Mouse (Mus musculus): Measurements from ENCODE around the gene Creld1. TPM values are rescaled to one million over a fixed set of nuclear protein-coding genes. Genes with fewer than 3 reads are reported as not detected.

The Creld1 gene
- total RNA-seq, 2 experiments from 2014 or later = 42.1 to 45.1 TPM

GRCm38 (mm10) chr6:113469432-113469831 lies 13.7 kb upstream of the Creld1 start:
- peak; percentile 74 for DNase-seq (ENCODE audit: low spot score)

GRCm38 (mm10) chr6:113471297-113471936 lies 11.7 kb upstream of the Creld1 start, which contains the start of gene Il17rc:
TSS of gene Il17rc (plus strand) at chr6:113471427.
- peak; percentile 67 for DNase-seq (ENCODE audit: low spot score)

- no peak for DNase-seq (ENCODE audit: low spot score)
Observed at GRCm38 (mm10) chr6:113472061-113472460, 11.0 kb upstream of the Creld1 start.

- DNase-seq (ENCODE audit: low spot score) = no peak
Observed at GRCm38 (mm10) chr6:113473246-113473645, 9.9 kb upstream of the Creld1 start.

GRCm38 (mm10) chr6:113473715-113474114 lies 9.4 kb upstream of the Creld1 start:
- no peak for DNase-seq (ENCODE audit: low spot score)

GRCm38 (mm10) chr6:113477353-113477752 lies 5.7 kb upstream of the Creld1 start:
- no peak for DNase-seq (ENCODE audit: low spot score)

- DNase-seq (ENCODE audit: low spot score) = no peak
Observed at GRCm38 (mm10) chr6:113478906-113479305, 4.2 kb upstream of the Creld1 start.

- DNase-seq (ENCODE audit: low spot score) = no peak
Observed at GRCm38 (mm10) chr6:113480555-113481373, 2.3 kb upstream of the Creld1 start.

- peak; percentile 38 for DNase-seq (ENCODE audit: low spot score)
Observed at GRCm38 (mm10) chr6:113482477-113483099, 509 bp upstream of the Creld1 start.

GRCm38 (mm10) chr6:113483729-113484128 lies 632 bp downstream of the Creld1 start:
- DNase-seq (ENCODE audit: low spot score) = no peak

- DNase-seq (ENCODE audit: low spot score) = peak; percentile 63
Observed at GRCm38 (mm10) chr6:113487125-113487576, 4.1 kb downstream of the Creld1 start.

- no peak for DNase-seq (ENCODE audit: low spot score)
Observed at GRCm38 (mm10) chr6:113489410-113489809, 6.3 kb downstream of the Creld1 start.

GRCm38 (mm10) chr6:113492101-113492864 lies 9.2 kb downstream of the Creld1 start:
- no peak for DNase-seq (ENCODE audit: low spot score)

GRCm38 (mm10) chr6:113494258-113494788 lies 11.2 kb downstream of the Creld1 start:
- peak; percentile 66 for DNase-seq (ENCODE audit: low spot score)

GRCm38 (mm10) chr6:113495071-113495675 lies 12.1 kb downstream of the Creld1 start:
- DNase-seq (ENCODE audit: low spot score) = no peak

- DNase-seq (ENCODE audit: low spot score) = no peak
Observed at GRCm38 (mm10) chr6:113499346-113499745, 16.2 kb downstream of the Creld1 start.

GRCm38 (mm10) chr6:113501388-113502084 lies 18.4 kb downstream of the Creld1 start, which contains the start of gene Prrt3:
TSS of gene Prrt3 (minus strand) at chr6:113501931.
- no peak for DNase-seq (ENCODE audit: low spot score)

GRCm38 (mm10) chr6:113502801-113503200 lies 19.7 kb downstream of the Creld1 start:
- no peak for DNase-seq (ENCODE audit: low spot score)

GRCm38 (mm10) chr6:113505689-113506088 lies 22.6 kb downstream of the Creld1 start:
- no peak for DNase-seq (ENCODE audit: low spot score)

- no peak for DNase-seq (ENCODE audit: low spot score)
Observed at GRCm38 (mm10) chr6:113507130-113507529, 24.0 kb downstream of the Creld1 start.

Measured in gastrocnemius, adult 18-20 months (tissue).